Mouse (Mus musculus) lung, adult 2 months (tissue): Measurements from ENCODE around the gene Fcrl1.

Experiments
- CTCF ChIP-seq: fragments of 200-500 bp; IDR thresholded peaks from 2 replicates; pipeline ENCODE4 v1.5.1; 2011; ENCODE audit warnings: mild to moderate bottlenecking, low read length, control low read depth; ENCODE audit not compliant: insufficient read depth
- POLR2A ChIP-seq: fragments of 200-500 bp; IDR thresholded peaks from 2 replicates; pipeline ENCODE4 v1.6.1; 2011; ENCODE audit warnings: low read depth, mild to moderate bottlenecking, control low read depth, low read length, borderline replicate concordance; ENCODE audit errors: extremely low read depth

DNA sequence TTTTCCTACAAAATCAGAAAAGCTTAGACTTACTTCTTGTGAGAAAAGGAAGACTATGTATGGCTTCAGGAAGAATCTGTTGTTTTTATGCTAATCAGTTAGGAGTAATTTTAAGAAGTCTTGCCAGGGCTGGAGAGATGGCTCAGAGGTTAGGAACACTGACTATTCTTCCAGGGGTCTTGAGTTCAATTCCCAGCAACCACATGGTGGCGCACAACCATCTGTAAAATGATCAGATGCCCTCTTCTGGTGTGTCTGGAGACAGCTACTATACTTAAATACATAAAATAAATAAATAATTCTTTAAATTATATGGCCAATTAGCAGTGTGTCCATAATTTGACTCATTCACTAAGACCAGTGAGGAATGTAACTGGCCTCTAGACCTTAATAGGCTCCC, 44.5 kb downstream of the Fcrl1 start:
- TF ChIP-seq CTCF, result no peak
- TF ChIP-seq POLR2A, result no peak
